Mouse (Mus musculus) CH12F3 (cell line): ENCODE results near the gene Eif4b.

ENCODE experiments used
- in situ Hi-C: fragments of 300-500 bp; cut with MboI; formaldehyde crosslinking; loops from 2 replicates; pipeline ENCODE4 v1.14.3; 2020; ENCODE audit warnings: low sequenced_read_pairs

Eif4b gene

DNA sequence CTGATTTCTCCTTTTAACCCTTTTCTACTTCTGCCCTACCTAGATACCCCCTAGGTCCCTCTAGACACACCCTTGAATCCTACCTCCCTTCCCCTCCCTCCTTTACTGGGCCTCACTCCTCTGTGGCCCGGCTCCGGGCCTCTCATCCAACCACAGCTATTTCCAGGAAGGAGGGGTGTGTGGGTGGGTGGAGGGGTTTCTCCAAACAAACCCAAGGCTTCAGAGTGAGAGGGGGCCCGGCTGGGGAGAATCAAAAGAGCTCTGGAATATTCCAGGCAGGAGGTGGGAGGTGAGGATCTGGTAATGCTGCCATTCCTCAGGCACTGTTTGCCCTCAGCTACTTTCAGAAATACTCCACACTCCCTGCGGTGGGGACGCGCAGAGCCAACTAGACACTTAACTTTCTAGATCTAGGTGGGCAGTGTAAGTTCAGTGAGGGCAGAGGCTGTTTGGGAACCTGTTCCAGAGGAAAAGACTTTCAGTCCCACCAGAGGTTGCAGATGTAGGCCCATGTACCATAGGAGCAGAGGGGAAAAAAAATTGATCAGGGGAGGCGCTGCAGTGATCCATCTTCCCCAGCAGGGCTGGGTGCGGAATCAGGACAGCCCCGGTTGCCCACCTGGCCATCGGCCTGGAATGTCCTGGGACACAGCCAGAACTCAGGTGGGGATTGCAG, 27.6 kb downstream of the Eif4b start:
- in situ Hi-C loops, result no loop called here

DNA sequence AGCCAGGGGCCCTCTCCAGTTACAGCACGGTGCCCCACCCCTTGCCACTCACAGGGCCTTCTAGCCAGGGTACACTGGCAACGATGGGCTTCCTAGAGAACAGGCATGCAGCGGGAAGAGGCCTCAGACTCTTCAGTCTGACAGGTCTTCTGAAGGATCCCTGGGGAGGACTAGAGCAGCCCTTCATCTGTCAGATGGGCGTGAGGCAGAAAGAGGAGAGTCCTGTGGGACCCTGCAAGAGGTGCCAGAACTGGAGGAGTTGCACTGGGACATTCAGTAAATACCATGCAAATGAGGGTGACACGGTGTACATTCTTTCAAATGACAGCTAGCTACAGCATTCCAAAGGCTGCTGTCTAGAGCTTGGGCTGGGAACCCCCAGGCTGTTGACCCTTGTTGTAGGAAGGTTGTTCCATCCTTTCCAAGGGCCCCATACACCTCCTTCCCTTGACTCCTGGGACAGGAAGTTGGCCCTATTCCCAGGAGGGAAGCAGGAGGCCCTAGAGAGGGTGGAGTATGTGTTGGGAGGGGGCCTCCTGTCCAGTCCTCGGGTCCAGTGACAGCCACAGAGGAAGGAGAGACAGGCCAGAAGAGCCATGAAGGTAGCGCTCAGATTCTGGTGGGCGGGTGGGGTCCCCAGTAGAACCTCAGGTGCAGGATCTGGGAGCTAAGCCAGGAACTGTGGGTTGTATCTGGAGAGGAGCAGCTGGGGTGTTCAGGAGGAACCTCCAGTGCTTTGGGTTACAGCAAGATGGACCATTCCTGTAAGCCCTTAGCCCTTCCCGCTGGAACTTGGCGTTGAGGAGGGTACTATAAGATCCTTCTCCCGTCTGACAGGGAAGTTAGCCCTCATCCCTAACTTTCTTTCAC, 28.3 kb downstream of the Eif4b start:
- in situ Hi-C loops, result no loop called here

DNA sequence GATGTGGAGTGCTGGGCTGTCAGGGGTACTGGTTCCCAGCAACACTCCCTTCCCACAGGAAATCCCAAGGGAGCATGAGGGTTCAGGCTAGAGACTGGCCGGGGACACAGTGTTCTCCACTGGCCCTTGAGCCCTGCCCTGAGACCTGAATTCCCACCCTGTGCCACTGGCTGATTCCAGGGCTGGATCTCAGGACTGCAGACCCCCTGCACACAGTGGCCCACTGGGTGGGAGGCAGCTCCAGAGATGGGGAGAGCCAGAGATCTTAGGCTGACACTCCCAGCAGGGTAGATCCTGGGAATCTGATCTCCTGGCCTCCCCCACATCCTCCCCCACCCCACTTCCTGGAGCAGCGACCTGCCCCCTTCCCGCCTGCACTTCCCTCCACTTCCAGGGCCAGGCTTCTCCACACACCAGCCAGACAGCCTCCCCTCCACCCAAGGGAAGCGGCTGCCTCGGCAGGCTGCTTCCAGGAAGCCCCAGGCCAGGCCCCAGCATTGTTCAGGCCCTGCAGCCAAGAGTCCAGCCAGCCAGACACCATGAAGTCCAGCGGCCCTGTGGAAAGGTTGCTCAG, 29.1 kb downstream of the Eif4b start:
- in situ Hi-C loops, result no loop called here

DNA sequence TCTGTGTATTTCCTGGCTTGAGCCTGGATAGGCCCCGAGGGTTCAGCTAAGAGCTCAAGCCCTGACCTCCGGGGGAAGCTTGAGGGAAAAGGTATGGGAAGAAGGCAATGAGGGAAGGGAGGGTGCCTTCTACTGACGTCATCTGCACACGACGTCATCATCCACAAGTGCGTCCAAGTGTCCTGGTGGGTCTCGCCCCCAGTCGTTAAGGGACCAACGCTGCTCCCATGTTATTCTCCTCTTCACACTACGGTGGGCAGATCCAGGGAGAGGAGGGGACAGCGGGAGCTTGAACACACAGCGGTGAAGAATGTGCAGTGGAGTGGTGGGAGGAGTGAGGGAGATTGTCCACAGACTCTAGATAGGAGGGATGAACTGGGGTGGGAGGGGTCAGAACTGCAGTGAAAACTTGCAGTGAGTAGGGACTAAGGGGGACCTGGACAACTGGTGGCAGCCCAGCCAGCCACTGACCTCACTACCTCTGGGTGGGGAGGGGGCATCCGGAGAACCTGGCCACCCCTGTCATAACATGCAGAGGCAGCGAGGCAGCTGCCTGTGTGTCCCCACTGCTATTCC, 29.9 kb downstream of the Eif4b start:
- in situ Hi-C loops, result no loop called here

DNA sequence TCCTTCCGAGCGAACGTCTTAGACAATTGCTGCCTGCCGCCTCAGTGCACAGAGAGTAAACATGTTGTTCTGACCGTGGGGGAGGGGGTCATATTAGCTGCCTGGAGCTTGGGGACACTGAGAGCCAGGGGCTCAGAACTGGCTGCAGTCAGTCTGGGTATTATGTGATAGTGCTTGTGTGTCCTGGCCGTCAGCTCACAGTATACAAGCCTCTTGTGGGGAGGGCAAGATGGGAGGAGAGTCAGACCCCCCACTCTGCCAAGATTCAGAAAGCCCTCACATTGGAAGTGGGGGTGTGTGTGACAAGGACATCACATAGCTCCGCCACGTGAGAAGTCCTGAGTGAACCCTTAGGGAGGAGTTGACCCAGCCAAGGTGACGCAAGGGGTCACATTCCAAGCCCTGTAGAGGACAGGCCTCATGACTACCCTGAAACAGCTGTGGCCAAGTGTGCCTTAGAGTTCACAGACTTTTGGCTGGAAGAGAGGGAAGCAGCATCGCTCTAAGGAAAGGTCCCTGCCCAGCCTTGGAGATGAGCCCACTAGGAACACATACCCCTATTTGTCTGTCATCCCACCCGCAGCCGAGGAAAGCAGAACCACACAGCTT, 30.5 kb downstream of the Eif4b start:
- in situ Hi-C loops, result no loop called here

DNA sequence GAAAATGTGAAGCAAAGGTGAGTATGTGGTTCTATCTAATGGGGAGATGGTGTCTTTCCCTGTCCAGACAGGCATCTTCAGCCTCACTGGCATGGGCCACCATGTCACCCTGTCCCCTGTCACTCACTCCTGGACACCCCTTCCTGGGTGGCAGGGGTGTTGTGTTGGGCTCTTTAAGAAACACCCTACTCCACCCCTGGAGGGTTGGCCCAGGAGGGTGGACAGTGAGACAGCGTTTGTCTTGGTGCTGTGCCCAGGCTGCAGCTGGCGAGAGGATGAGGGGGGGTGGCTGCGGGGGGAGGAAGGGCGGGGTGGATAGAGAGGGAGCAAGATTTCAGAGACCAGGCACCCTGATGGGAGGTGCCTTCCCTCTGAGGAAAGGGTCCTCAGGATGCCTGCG, 31.8 kb downstream of the Eif4b start:
- in situ Hi-C loops, result no loop called here

DNA sequence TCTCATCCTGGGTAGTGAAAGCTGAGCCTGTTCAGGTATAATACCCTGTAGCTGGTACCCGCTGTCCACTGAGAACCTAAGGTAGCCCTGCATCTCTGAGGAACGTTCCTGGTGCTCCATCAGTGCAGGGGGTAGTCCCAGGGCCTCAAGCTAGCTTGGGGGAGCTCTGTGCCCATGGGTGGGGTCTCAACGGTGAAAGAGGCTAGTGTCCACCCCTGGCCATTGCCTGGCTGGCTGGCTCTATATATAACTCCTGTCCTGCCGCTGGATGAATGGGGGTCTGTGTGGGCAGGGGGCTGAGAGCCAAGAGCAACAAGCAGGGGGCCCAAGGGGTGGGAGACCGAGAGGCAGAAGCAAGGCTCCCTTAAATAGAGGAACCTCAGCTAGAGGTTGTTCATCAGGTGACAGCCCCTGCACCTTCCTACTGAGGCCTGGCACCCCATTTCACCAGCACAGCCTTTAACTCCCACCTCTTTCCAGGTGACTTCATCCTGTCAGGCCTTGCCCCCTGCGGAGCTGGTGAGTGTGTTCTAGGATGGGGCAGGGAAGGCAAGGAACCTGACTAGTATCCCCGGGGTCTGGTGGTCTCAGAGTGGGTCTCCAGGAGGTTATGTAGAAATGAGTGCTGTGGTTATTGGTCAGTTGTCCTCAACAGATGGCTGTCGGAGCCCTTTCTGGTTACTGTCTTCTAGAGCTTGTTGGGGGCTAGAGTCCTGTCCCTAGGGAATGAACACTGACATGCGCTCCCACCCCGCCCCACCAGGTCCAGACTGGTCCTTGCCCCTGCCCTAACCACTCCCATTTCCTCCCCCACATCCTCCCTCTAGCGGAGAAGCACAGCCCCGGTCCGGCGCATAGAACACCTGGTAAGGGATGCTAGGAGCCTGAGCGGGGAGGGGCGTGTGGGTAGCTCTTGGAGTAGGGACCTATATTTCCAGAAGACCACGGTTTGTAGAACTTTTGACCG, 32.5 kb downstream of the Eif4b start:
- in situ Hi-C loops, result no loop called here

DNA sequence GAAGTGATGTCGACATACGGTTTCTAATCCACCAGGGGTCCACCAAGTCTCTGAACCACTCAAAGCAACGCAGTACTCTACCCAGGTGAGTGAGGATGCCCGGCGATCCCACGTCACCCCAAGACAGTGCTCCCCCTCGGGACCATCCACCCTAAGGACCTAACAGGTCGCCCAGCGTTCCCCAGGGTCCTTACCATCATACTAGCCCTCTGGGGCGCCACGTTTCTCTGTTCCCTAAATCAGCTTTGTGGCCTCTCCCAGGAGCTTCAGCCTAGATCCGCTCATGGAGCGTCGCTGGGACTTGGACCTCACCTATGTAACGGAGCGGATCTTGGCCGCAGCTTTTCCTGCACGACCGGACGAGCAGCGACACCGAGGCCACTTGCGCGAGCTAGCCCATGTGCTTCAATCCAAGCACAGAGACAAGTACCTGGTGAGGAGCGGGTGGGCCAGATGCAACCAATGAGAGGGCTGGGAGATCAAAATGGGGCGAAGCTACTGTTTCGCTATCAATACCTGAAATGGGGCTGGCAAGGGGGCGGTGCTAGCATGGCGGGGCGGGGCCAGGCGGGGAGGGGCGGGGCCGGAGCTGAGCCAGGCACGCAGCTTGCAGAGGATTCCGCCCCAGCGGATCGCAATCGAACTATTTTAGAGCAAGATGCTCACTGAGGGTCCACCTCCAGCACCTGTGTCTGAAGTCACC, 33.3 kb downstream of the Eif4b start:
- in situ Hi-C loops, result no loop called here

DNA sequence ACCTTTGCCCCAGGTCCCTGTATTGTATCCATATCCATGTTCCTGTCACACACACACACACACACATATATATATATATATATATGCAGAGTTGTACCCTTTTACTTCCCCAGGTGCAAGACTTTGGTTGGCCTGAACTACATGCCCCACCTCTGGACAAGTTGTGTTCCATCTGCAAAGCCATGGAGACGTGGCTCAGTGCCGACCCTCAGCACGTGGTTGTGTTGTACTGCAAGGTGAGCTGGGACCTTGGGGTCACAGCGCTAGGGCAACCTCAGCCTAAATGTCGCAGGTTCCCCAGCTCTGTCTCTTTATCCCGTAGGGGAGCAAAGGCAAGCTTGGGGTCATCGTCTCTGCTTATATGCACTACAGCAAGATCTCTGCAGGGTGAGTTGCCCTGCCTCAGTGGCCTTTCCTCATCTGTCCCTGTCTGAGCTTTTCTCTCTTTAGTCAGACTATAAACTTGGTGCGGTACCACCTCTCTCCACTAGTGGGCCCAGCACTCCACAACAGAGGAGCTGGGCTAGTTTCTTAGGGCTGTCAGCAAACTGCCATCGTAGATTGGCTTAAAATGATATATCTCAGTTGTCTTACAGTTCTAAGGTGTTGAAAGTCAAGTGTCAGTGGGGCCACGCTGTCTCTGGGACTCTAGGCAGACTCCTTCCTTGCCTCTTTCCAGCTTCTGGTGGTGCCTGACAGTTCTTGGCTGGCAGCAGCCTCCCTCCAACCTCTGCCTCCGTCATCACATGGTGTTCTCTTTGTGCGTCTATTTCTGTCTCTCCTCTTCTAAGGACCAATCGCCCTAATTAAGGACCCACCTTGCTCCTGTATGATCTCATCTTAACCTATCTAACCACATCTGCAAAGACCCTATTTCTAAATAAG, 34.4 kb downstream of the Eif4b start:
- in situ Hi-C loops, result no loop called here

DNA sequence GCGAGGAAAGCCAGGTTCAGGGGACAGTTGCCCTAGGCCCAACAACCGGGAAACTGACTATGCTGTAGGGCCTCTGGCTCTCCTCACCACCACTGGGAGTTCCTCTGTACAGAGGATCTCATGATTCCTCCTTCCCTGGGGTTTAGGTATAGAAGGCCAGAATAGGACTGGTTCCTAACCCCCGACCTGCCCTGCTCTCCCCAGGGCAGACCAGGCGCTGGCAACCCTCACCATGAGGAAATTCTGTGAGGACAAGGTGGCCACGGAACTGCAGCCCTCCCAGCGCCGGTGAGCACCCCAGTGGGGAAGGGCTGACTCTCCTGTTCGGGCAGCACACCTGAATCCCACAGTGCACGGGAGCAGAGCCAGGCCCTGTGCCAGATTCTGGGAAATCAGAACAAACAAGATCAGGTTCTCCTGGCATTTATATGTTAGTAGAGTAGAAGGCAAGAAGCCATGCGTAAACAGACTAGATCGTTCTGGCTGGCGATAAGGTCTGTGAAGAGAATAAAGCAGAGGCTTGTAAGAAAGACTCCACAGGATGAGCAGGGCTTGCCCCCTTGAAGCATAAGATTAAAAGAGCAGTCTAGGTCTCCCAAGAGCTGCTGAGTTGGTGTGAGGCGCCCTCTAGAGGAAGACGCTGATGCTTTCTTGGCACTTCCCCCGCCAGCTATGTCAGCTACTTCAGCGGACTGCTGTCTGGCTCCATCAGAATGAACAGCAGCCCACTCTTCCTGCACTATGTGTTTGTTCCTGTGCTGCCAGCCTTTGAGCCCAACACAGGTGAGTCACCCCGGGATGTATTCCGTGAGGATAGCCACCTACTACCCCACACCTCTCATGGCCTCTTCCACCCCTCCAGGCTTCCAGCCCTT, 35.3 kb downstream of the Eif4b start:
- in situ Hi-C loops, result no loop called here

DNA sequence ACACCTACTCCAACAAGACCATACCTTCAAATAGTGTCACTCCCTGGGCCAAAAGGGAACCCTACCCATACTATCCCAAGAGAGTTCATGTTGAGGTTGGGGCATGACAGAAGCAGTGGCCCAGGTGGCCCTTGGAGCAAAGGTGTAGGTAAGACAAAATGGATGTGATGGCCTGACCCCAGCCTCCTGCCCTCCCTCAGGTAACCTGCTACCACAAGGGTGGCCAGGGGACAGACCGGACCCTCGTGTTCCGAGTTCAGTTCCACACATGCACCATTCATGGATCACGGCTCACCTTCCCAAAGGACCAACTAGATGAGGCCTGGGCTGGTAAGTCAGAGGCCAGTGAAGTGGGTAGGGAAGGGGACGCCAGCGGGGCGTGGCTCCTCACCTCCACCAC, 36.7 kb downstream of the Eif4b start:
- in situ Hi-C loops, result no loop called here

DNA sequence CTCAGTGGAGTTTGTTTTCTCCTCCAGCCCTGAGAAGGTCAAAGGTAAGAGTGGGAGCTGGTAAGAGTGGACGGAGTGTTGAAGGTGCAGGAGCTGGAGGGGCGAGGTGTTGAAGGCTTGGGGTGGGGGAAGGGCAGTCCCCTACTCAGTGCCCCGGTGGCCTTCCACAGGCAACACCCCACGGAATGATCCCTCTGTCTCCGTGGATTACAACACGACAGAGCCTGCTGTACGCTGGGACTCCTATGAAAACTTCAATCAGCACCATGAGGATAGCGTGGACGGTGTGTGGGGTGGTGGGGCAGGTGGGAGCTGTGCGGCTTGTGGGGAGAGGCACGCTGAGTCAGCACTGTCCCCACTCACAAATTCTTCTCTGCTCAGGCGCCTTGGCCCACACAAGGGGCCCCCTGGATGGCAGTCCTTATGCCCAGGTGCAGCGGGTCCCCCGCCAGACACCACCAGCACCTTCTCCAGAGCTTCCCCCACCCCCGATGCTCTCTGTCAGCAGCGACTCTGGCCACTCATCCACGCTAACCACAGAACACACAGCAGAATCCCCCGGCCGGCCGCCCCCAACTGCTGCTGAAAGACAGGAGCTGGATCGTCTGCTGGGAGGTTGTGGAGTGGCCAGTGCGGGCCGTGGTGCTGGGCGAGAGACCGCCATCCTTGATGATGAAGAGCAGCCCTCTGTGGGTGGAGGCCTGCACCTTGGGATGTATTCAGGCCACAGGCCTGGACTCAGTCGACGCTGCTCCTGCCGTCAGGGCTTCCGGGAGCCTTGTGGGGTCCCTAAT, 37.3 kb downstream of the Eif4b start:
- in situ Hi-C loops, result no loop called here

DNA sequence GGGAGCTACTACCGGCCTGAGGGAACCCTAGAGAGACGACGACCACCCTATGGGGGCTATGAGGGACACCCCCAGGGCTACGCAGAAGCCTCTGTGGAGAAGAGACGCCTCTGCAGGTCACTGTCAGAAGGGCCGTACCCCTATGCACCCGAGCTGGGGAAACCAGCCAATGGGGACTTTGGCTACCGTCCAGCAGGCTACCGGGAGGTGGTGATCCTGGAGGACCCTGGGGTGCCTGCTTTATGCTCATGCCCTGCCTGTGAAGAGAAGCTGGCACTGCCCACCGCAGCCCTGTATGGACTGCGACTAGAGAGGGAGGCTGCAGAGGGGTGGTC, 37.9 kb downstream of the Eif4b start:
- in situ Hi-C loops, result no loop called here

DNA sequence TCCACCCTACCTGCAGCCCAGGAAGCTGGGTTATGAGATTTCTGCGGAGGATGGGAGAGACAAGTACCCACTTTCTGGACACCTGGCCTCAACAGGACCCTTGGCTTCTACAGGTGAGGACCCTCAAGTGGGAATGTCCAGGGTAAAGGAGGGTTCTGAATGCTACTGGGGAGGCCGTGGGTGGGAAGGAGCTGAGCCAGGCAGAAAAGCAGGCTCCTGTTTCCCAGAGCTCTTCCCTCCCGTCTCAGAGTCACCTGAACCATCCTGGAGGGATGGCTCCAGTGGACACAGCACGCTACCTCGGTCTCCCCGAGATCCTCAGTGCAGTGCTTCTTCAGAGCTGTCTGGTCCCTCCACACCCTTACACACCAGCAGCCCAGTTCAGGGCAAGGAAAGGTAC, 38.6 kb downstream of the Eif4b start:
- in situ Hi-C loops, result no loop called here

DNA sequence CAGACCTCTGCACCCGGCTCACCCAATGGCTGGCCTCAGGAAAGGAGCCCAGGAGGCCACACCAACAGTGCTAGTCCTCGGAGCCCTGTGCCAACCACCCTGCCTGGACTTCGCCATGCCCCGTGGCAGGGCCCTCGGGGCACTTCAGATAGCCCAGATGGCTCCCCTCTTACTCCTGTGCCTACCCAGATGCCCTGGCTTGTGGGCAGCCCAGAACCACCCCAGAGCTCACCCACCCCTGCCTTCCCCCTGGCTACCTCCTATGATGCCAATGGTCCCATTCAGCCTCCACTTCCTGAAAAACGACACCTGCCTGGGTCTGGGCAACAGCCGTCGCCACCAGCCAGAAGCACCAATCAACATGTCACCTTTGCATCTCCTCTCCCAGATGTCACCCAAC, 39.3 kb downstream of the Eif4b start:
- in situ Hi-C loops, result no loop called here

DNA sequence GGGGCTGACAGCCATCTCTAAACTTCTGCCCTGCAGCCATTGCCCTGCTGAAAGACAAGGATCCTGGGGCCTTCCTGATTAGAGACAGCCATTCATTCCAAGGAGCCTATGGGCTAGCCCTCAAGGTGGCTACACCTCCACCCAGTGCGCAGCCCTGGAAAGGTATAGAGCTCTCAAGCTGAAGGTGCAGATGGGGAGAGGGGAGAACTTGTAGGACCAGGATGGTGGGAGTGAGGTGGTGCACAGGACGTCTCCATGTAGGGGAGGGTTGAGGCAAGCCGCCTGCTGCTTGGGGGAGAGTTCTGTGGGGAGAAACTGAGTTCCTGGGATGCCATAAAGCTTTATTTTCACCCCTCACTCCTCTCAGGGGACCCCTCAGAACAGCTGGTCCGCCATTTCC, 40.1 kb downstream of the Eif4b start:
- in situ Hi-C loops, result no loop called here

DNA sequence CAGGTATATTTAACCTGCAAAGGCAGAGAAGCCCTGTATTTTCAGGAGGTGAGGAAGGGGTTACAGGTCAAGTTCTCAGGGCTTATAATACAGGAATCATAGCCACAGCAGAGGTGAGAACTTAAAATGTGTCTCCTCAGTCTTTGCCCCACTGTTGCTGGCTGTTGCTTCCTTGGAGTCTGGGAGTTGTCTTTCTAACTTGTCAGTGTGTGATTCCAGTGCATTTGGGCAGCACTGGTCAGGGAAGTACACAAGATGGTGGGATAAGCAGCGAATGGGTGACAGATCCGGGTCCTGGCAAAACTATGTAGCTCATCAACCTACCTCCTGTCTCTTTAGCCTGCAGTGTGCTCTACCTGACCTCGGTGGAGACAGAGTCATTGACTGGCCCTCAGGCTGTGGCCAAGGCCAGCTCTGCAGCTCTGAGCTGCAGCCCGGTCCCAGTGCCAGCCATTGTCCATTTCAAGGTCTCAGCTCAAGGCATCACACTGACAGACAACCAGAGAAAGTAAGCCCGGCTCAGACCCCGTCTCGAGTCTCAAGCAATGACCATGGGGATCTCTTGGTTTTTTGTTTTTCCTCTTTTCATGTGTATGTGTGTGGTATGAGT, 41.2 kb downstream of the Eif4b start:
- in situ Hi-C loops, result no loop called here
